Mouse (Mus musculus): ENCODE results near the gene Tnxb. TPM values are rescaled to one million over a fixed set of nuclear protein-coding genes. Genes with fewer than 3 reads are reported as not detected.

Tnxb gene
- total and polyA plus RNA-seq, 3 experiments: 27.3 to 28.8 (median 28.5) TPM

GRCm38 (mm10) chr17:34655160-34655559 lies 15.2 kb upstream of the Tnxb start:
- peak in 1 of 2 experiments; percentile 84 for DNase-seq
- H3K27ac ChIP-seq: peak overlapping the region; percentile 83
- H3K4me3 ChIP-seq: no peak overlapping the region
- peaks cover 26% of the 10 kb centered on the region for H3K4me1 ChIP-seq (ENCODE audit: control insufficient read depth, insufficient read depth, low read length)
- 34% methylated on average over 7 of the region's 7 CpGs for WGBS
- no peaks in the 10 kb centered on the region for H3K79me2 ChIP-seq (replicated peaks; ENCODE audit: control insufficient read depth, insufficient read depth, low read length)
- intact Hi-C loops (cut with DNase I): loop anchor here (2.0 to 5.0 kb wide), 2 partner anchors 26 to 37 kb away; no protein-coding TSS in a partner anchor
- no peaks in the 10 kb centered on the region for H3K27me3 ChIP-seq (ENCODE audit: control insufficient read depth, insufficient read depth, low read length)
- H3K9ac ChIP-seq (ENCODE audit: low read depth, low read length): peak overlapping the region; percentile 4; the same call in 1 of the 2 replicates
- TF ChIP-seq CTCF (IDR thresholded peaks at IDR 0.05): no peak
- TF ChIP-seq EP300 (IDR thresholded peaks at IDR 0.05; ENCODE audit: insufficient read depth, low read depth, low read length): no peak
- no peak; the same call in none of the 2 replicates for TF ChIP-seq POLR2A (IDR thresholded peaks at IDR 0.05; ENCODE audit: insufficient read depth, low read depth, low read length)
- H3K36me3 ChIP-seq (ENCODE audit: control insufficient read depth, insufficient read depth, low read length): no peaks in the 10 kb centered on the region

- no peaks in the 10 kb centered on the region for H3K36me3 ChIP-seq (ENCODE audit: control insufficient read depth, insufficient read depth, low read length)
- H3K9ac ChIP-seq (ENCODE audit: low read depth, low read length): peak overlapping the region; percentile 4; the same call in 1 of the 2 replicates
- peak; percentile 93 to 96 for DNase-seq
- no peaks in the 10 kb centered on the region for H3K27me3 ChIP-seq (ENCODE audit: control insufficient read depth, insufficient read depth, low read length)
- H3K27ac ChIP-seq: peak overlapping the region; percentile 83
- intact Hi-C loops (cut with DNase I): loop anchor here (2.0 to 5.0 kb wide), 2 partner anchors 25 to 37 kb away; no protein-coding TSS in a partner anchor
- H3K4me3 ChIP-seq: no peak overlapping the region
- H3K4me1 ChIP-seq (ENCODE audit: control insufficient read depth, insufficient read depth, low read length): peaks cover 26% of the 10 kb centered on the region
- H3K79me2 ChIP-seq (replicated peaks; ENCODE audit: control insufficient read depth, insufficient read depth, low read length): no peaks in the 10 kb centered on the region
- TF ChIP-seq EP300 (IDR thresholded peaks at IDR 0.05; ENCODE audit: insufficient read depth, low read depth, low read length) (peak; percentile 76), CTCF (IDR thresholded peaks at IDR 0.05) (peak; percentile 61), POLR2A (IDR thresholded peaks at IDR 0.05; ENCODE audit: insufficient read depth, low read depth, low read length) (peak; percentile 41; the same call in 1 of the 2 replicates)
- whole genome bisulfite sequencing: 0% methylated on average over 4 of the region's 4 CpGs
These were observed 14.7 kb upstream of the Tnxb start for GRCm38 (mm10) chr17:34655581-34655991.

- no peaks in the 10 kb centered on the region for H3K27me3 ChIP-seq (ENCODE audit: control insufficient read depth, insufficient read depth, low read length)
- intact Hi-C loops (cut with DNase I): loop anchor here (5.0 kb wide), 1 partner anchor 36 kb away; no protein-coding TSS in a partner anchor
- TF ChIP-seq CTCF (IDR thresholded peaks at IDR 0.05) (no peak), POLR2A (IDR thresholded peaks at IDR 0.05; ENCODE audit: insufficient read depth, low read depth, low read length) (no peak), EP300 (IDR thresholded peaks at IDR 0.05; ENCODE audit: insufficient read depth, low read depth, low read length) (no peak)
- H3K27ac ChIP-seq: peak overlapping the region; percentile 83
- H3K36me3 ChIP-seq (ENCODE audit: control insufficient read depth, insufficient read depth, low read length): no peaks in the 10 kb centered on the region
- no peaks in the 10 kb centered on the region for H3K79me2 ChIP-seq (replicated peaks; ENCODE audit: control insufficient read depth, insufficient read depth, low read length)
- H3K9ac ChIP-seq (ENCODE audit: low read depth, low read length): no peak overlapping the region
- WGBS: 60% methylated on average over 8 of the region's 8 CpGs
- H3K4me1 ChIP-seq (ENCODE audit: control insufficient read depth, insufficient read depth, low read length): peaks cover 32% of the 10 kb centered on the region
- H3K4me3 ChIP-seq: no peak overlapping the region
- peak; percentile 65 to 75 for DNase-seq
These were observed 13.7 kb upstream of the Tnxb start for GRCm38 (mm10) chr17:34656666-34657065.

- no peaks in the 10 kb centered on the region for H3K79me2 ChIP-seq (replicated peaks; ENCODE audit: control insufficient read depth, insufficient read depth, low read length)
- no peak overlapping the region for H3K9ac ChIP-seq (ENCODE audit: low read depth, low read length)
- intact Hi-C loops (cut with DNase I): loop anchor here (5.0 kb wide), 1 partner anchor 35 kb away; no protein-coding TSS in a partner anchor
- whole genome bisulfite sequencing: 18% methylated on average over 2 of the region's 2 CpGs
- no peaks in the 10 kb centered on the region for H3K27me3 ChIP-seq (ENCODE audit: control insufficient read depth, insufficient read depth, low read length)
- TF ChIP-seq POLR2A (IDR thresholded peaks at IDR 0.05; ENCODE audit: insufficient read depth, low read depth, low read length) (no peak), EP300 (IDR thresholded peaks at IDR 0.05; ENCODE audit: insufficient read depth, low read depth, low read length) (no peak), CTCF (IDR thresholded peaks at IDR 0.05) (no peak)
- no peak for DNase-seq
- peak overlapping the region; percentile 83 for H3K27ac ChIP-seq
- H3K36me3 ChIP-seq (ENCODE audit: control insufficient read depth, insufficient read depth, low read length): no peaks in the 10 kb centered on the region
- H3K4me1 ChIP-seq (ENCODE audit: control insufficient read depth, insufficient read depth, low read length): peaks cover 33% of the 10 kb centered on the region
- no peak overlapping the region for H3K4me3 ChIP-seq
These were observed 13.1 kb upstream of the Tnxb start for GRCm38 (mm10) chr17:34657271-34657670.

GRCm38 (mm10) chr17:34658145-34658544 lies 12.2 kb upstream of the Tnxb start:
- Histone ChIP-seq H3K27me3 (ENCODE audit: control insufficient read depth, insufficient read depth, low read length) (no peaks in the 10 kb centered on the region), H3K9ac (ENCODE audit: low read depth, low read length) (no peak overlapping the region), H3K4me3 (no peak overlapping the region), H3K79me2 (replicated peaks; ENCODE audit: control insufficient read depth, insufficient read depth, low read length) (no peaks in the 10 kb centered on the region), H3K27ac (peak overlapping the region; percentile 85), H3K4me1 (ENCODE audit: control insufficient read depth, insufficient read depth, low read length) (peaks cover 33% of the 10 kb centered on the region), H3K36me3 (ENCODE audit: control insufficient read depth, insufficient read depth, low read length) (no peaks in the 10 kb centered on the region)
- intact Hi-C loops (cut with DNase I): loop anchor here (5.0 kb wide), 1 partner anchor 34 kb away; no protein-coding TSS in a partner anchor
- TF ChIP-seq EP300 (IDR thresholded peaks at IDR 0.05; ENCODE audit: insufficient read depth, low read depth, low read length) (no peak), CTCF (IDR thresholded peaks at IDR 0.05) (no peak), POLR2A (IDR thresholded peaks at IDR 0.05; ENCODE audit: insufficient read depth, low read depth, low read length) (no peak)
- no peak for DNase-seq
- WGBS: 55% methylated on average over 2 of the region's 2 CpGs

- peak overlapping the region; percentile 85 for H3K27ac ChIP-seq
- TF ChIP-seq CTCF (IDR thresholded peaks at IDR 0.05) (no peak), POLR2A (IDR thresholded peaks at IDR 0.05; ENCODE audit: insufficient read depth, low read depth, low read length) (no peak), EP300 (IDR thresholded peaks at IDR 0.05; ENCODE audit: insufficient read depth, low read depth, low read length) (no peak)
- no peaks in the 10 kb centered on the region for H3K36me3 ChIP-seq (ENCODE audit: control insufficient read depth, insufficient read depth, low read length)
- intact Hi-C loops (cut with DNase I): loop anchor here (5.0 kb wide), 1 partner anchor 34 kb away; no protein-coding TSS in a partner anchor
- no peaks in the 10 kb centered on the region for H3K27me3 ChIP-seq (ENCODE audit: control insufficient read depth, insufficient read depth, low read length)
- H3K79me2 ChIP-seq (replicated peaks; ENCODE audit: control insufficient read depth, insufficient read depth, low read length): no peaks in the 10 kb centered on the region
- no peak overlapping the region for H3K9ac ChIP-seq (ENCODE audit: low read depth, low read length)
- peaks cover 36% of the 10 kb centered on the region for H3K4me1 ChIP-seq (ENCODE audit: control insufficient read depth, insufficient read depth, low read length)
- 53% methylated on average over 3 of the region's 3 CpGs for WGBS
- no peak overlapping the region for H3K4me3 ChIP-seq
- DNase-seq: no peak
These were observed 11.7 kb upstream of the Tnxb start for GRCm38 (mm10) chr17:34658591-34658990.

Measured in heart, adult 2 months (tissue).